22 mouse cellular contexts compared by ENCODE assay signal in genomic region chr12:79103773-79104172, GRCm38 (mm10). TPM values are rescaled to one million over a fixed set of nuclear protein-coding genes. Genes with fewer than 3 reads are reported as not detected.
DNase-seq lines count a peak whose midpoint lies in the region; ATAC-seq lines count a peak whose summit lies in the region.
"Had no signal": no experiment of that assay in that cellular context is flagged by ENCODE, and none has a peak within 500 bp of the region (broad histone marks: within the 10 kb centered on the region; RNA-seq: fewer than 3 reads in every experiment).

No protein-coding gene starts in this region.

- no peaks in the 10 kb centered on the region for H3K4me1 ChIP-seq in kidney, embryonic 14.5 days (ENCODE audit: control insufficient read depth, insufficient read depth, low read length)
- H3K4me1 ChIP-seq in intestine, embryonic 15.5 days (replicated peaks): no peaks in the 10 kb centered on the region
- peaks cover 9% of the 10 kb centered on the region; the same call in 1 of the 2 replicates for H3K4me1 ChIP-seq in heart, embryonic 10.5 days
- H3K4me1 ChIP-seq: hindbrain, embryonic 15.5 days; limb, embryonic 13.5 days; lung, embryonic 15.5 days had no signal

- no peaks in the 10 kb centered on the region for H3K36me3 ChIP-seq in kidney, embryonic 14.5 days (ENCODE audit: control insufficient read depth, insufficient read depth, low read length)
- H3K36me3 ChIP-seq in intestine, embryonic 15.5 days: no peaks in the 10 kb centered on the region
- H3K36me3 ChIP-seq in heart, embryonic 10.5 days: no peaks in the 10 kb centered on the region
- H3K36me3 ChIP-seq: embryonic facial prominence, embryonic 10.5 days; hindbrain, embryonic 15.5 days; limb, embryonic 13.5 days; lung, embryonic 15.5 days had no signal

- H3K9me3 ChIP-seq in kidney, embryonic 14.5 days (ENCODE audit: control insufficient read depth, low read length): no peaks in the 10 kb centered on the region
- H3K9me3 ChIP-seq in intestine, embryonic 15.5 days: no peaks in the 10 kb centered on the region
- H3K9me3 ChIP-seq in heart, embryonic 10.5 days: no peaks in the 10 kb centered on the region
- H3K9me3 ChIP-seq: embryonic facial prominence, embryonic 10.5 days; hindbrain, embryonic 15.5 days; limb, embryonic 13.5 days; lung, embryonic 15.5 days had no signal

- H3K4me3 ChIP-seq in kidney, embryonic 14.5 days (ENCODE audit: low read length): no peak overlapping the region
- no peak overlapping the region for H3K4me3 ChIP-seq in intestine, embryonic 15.5 days (replicated peaks)
- H3K4me3 ChIP-seq in heart, embryonic 10.5 days: no peak overlapping the region
- H3K4me3 ChIP-seq: embryonic facial prominence, embryonic 10.5 days; erythroblast, embryonic 14.5 days; hindbrain, embryonic 15.5 days; left cerebral cortex, adult 2 months; limb, embryonic 13.5 days; lung, embryonic 15.5 days; myocyte had no signal

- H3K27ac ChIP-seq in kidney, embryonic 14.5 days (ENCODE audit: low read depth, low read length): no peak overlapping the region
- H3K27ac ChIP-seq in intestine, embryonic 15.5 days: no peak overlapping the region
- no peak overlapping the region for H3K27ac ChIP-seq in heart, embryonic 10.5 days
- H3K27ac ChIP-seq: embryonic facial prominence, embryonic 10.5 days; hindbrain, embryonic 15.5 days; left cerebral cortex, adult 2 months; limb, embryonic 13.5 days; lung, embryonic 15.5 days had no signal

- no peak for ATAC-seq in kidney, embryonic 14.5 days (ENCODE audit: low FRiP score, low TSS enrichment)
- ATAC-seq in intestine, embryonic 15.5 days: peak; percentile 55
- ATAC-seq: activated CD4-positive, CD25-positive, alpha-beta regulatory T cell, adult 4 months had no signal

- no peak overlapping the region for H3K4me2 ChIP-seq in kidney, embryonic 14.5 days (replicated peaks; ENCODE audit: low read depth, low read length)
- H3K4me2 ChIP-seq in intestine, embryonic 15.5 days (replicated peaks): no peak overlapping the region
- H3K4me2 ChIP-seq: hindbrain, embryonic 15.5 days; limb, embryonic 13.5 days; lung, embryonic 15.5 days; midbrain, embryonic 11.5 days had no signal

- WGBS in kidney, embryonic 14.5 days: 79% methylated on average over 3 of the region's 3 CpGs
- WGBS in intestine, embryonic 15.5 days: 65% methylated on average over 3 of the region's 3 CpGs
- WGBS in large intestine, adult 2 months: 32% methylated on average over 3 of the region's 3 CpGs
- 70% methylated on average over 3 of the region's 3 CpGs for WGBS in heart, embryonic 10.5 days

- H3K9ac ChIP-seq in kidney, embryonic 14.5 days (ENCODE audit: low read depth, low read length): no peak overlapping the region
- no peak overlapping the region for H3K9ac ChIP-seq in intestine, embryonic 15.5 days
- H3K9ac ChIP-seq: hindbrain, embryonic 15.5 days; limb, embryonic 13.5 days; lung, embryonic 15.5 days had no signal

- DNase-seq in kidney, adult 18-20 months: peak; percentile 63
- peak; percentile 70 for DNase-seq in large intestine, adult 2 months (ENCODE audit: low read depth, low spot score)
- peak; percentile 26 to 58 for DNase-seq in lung, postnatal 4 days
- no peak for DNase-seq in heart, embryonic 10.5 days (ENCODE audit: low spot score)
- no peak for DNase-seq in thymus, postnatal 14 days
- DNase-seq in gastrocnemius, postnatal 25 days: no peak
- DNase-seq: cerebellum, postnatal 14 days; heart, postnatal 14 days; right cerebral cortex, adult 18-20 months; spleen, adult 18-20 months had no signal

- no peaks in the 10 kb centered on the region for H3K27me3 ChIP-seq in kidney, embryonic 14.5 days (ENCODE audit: control insufficient read depth, insufficient read depth, low read length)
- H3K27me3 ChIP-seq in intestine, embryonic 15.5 days (replicated peaks): no peaks in the 10 kb centered on the region
- no peaks in the 10 kb centered on the region for H3K27me3 ChIP-seq in heart, embryonic 10.5 days (ENCODE audit: insufficient read depth, poor library complexity, severe bottlenecking)
- H3K27me3 ChIP-seq: hindbrain, embryonic 15.5 days; lung, embryonic 15.5 days had no signal

RNA-seq across cellular contexts. Expression of gene Pigh, which starts 14.3 kb away (rescaled TPM):
- polyA plus RNA-seq in kidney, embryonic 14.5 days (2014; fragmentation: Nextera tagmentation; extraction: Ambion mirVana): 27.1 and 36.4 TPM in 2 replicates
- polyA plus RNA-seq in intestine, embryonic 15.5 days (2015; fragmentation: Nextera tagmentation; extraction: Ambion mirVana): 25.4 and 26.0 TPM in 2 replicates
- 8.4 and 13.1 TPM in 2 replicates for polyA plus RNA-seq in large intestine, adult 2 months (2012; rRNA removed)
- polyA plus RNA-seq in heart, embryonic 10.5 days (2016; fragmentation: Nextera tagmentation; extraction: Ambion mirVana): 21.9 and 25.4 TPM in 2 replicates
- total RNA-seq in gastrocnemius, postnatal 25 days (2021): 1 to 10 TPM; 1.4 to 1.6 TPM
- polyA plus RNA-seq: erythroblast, embryonic 14.5 days had no signal

RNA-seq across cellular contexts. Expression of gene Arg2, which starts 26.8 kb away (rescaled TPM):
- polyA plus RNA-seq in kidney, embryonic 14.5 days (2014; fragmentation: Nextera tagmentation; extraction: Ambion mirVana): 17.5 and 18.0 TPM in 2 replicates
- polyA plus RNA-seq in intestine, embryonic 15.5 days (2015; fragmentation: Nextera tagmentation; extraction: Ambion mirVana): 0.55 and 1.1 TPM in 2 replicates
- 38.4 and 151 TPM in 2 replicates for polyA plus RNA-seq in large intestine, adult 2 months (2012; rRNA removed)
- 0.24 and 0.49 TPM in 2 replicates for polyA plus RNA-seq in heart, embryonic 10.5 days (2016; fragmentation: Nextera tagmentation; extraction: Ambion mirVana)
- not detected for total RNA-seq in gastrocnemius, postnatal 25 days (2021)
- total RNA-seq: gastrocnemius, adult 8-10 months; heart, postnatal 14 days had no signal
- polyA plus RNA-seq: erythroblast, embryonic 14.5 days had no signal

Comparison
In these comparisons a context has a peak if more than half of its experiments do, and no peak if none do; other contexts are left out.
1. DNase-seq: peak in kidney, adult 18-20 months (single experiment), large intestine, adult 2 months (single experiment) and lung, postnatal 4 days (2 of 2); none in heart, embryonic 10.5 days (single experiment), thymus, postnatal 14 days (single experiment) and gastrocnemius, postnatal 25 days (single experiment).